Mouse (Mus musculus) hindlimb bud, embryonic 11.5 days (tissue): ENCODE measurements around the gene Ddah1.

Experiments used
- DNase-seq: peaks from one replicate; pipeline ENCODE4 v3.0.0-alpha.2; 2012; ENCODE audit warnings: low read depth, low spot score; ENCODE audit errors: extremely low spot score

Gene Ddah1

GRCm38 (mm10) chr3:145758561-145759378, at the start of gene Ddah1:
Ddah1 (plus strand) TSS chr3:145758675.
- no peak for DNase-seq

GRCm38 (mm10) chr3:145715923-145716322, 42.6 kb upstream of the Ddah1 start:
- DNase-seq = no peak

DNA sequence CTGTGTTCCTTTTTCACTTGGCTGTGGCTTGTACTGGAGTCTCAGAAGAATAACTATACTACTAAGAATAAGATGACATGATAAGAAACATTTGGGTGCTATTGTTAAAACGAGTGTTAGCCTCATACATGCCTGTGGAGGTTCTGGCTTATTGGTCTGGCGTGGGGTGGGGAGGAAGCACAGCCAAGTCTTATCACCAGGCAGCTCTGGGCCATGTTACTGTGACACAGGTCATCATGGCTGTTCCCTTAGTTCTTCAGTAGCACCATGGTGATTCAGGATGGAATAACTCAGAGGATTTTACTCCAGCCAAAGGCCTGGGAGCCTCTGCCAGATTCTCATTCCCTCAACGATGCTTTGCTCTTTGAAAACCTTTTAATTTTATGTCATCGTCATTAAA, 38.8 kb upstream of the Ddah1 start:
- no peak for DNase-seq

- DNase-seq = no peak
These were observed 33.4 kb upstream of the Ddah1 start for GRCm38 (mm10) chr3:145725078-145725477.

DNA sequence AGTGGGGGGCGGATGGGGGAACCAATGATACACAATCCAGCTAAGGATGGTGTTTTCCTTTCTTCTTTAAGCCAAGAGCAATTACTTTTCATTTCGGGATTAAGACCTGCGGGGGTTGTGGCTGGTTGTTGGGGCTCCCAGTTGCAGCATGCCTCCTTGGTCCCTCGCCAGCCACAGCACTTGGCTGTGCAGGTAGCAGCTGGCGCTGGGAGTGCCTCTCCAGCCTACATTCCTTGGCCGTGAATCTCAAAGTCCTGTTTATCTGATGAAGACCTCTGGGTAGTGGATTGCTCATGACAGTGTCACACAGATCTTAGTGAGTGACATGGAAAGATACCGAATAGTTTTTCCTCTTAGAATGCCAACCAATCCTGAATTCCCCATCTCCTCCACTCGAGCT, 30.1 kb upstream of the Ddah1 start:
- DNase-seq = no peak

DNA sequence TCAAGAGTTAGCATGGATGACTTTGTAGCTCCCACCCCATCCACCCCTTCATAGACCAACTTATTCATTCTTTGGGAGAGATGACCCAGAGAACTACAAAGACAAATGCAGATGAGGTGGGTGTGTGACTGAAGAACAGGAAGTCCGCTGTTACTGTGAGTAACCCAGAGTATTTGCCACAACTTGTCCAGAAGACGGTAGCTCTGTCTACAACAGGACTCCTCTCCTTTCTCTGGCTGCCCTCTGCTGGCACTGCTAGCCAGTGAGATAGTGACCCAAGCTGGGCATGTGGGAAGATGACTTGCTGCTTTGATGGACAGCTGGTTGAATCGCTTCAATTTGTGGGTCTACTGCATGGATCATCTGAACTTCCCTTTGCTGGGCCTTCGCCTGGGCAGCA, 28.9 kb upstream of the Ddah1 start:
- DNase-seq = no peak

DNA sequence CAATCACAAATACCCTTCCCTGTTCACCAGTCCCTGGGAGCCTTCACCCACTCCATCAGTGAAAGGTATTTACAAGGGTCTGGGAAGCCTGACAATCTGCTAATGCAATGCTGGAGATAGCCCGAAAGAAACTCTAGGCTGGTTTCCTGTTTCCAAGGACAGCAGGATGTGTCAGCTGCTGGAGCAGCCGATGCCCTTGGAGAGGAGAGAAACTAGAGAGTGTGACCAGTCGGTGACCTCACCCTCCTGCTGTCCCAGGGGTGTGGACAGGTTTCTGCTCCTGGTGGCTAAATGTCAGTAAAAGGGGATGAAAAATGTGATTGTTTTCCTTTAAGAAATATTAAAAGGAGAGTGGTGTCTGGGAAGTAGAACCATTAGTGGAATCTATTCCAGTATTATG, 28.4 kb upstream of the Ddah1 start:
- DNase-seq = no peak

GRCm38 (mm10) chr3:145734857-145735256, 23.6 kb upstream of the Ddah1 start:
- DNase-seq = no peak

DNA sequence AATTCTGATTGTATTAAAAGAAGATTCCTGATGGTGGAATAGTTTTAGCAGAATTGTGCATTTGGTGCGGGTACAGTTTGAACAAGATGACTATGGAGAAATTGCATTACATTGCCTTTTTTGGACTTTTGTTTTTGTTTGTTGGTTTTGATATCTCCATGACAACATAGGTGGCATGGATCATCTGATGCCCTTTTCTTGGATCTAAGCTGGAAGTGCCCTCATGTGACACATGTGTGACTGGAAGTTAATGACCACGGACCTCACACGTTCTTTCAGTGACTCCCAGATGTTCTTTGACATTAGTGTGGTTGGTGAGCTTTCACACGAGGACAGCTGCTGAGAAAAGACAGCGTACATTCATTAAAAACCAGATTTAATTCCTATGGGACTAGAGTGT, 21.9 kb upstream of the Ddah1 start:
- DNase-seq = no peak

DNA sequence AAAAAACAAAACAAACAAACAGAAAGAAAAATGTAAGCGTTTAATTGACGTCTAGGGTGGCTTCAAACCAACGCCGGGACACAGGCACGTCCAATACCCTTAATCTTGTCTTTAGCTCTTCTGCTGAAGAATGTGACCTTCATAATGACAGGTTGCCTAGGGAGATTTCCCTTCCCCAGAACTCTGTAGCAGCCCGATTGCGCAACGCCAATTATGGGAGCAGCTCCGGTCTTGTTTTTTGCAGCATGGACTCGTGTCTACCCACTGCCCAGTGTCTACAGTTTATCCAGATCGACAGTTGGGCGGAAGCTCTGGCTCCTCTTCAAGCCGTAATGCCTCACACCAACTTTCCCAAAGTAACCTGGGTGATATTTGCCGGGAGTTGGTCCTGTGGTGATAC, 19.8 kb upstream of the Ddah1 start:
- no peak for DNase-seq

GRCm38 (mm10) chr3:145739904-145740303, 18.6 kb upstream of the Ddah1 start:
- DNase-seq = no peak

GRCm38 (mm10) chr3:145743050-145743449, 15.4 kb upstream of the Ddah1 start:
- no peak for DNase-seq

GRCm38 (mm10) chr3:145743476-145744027, 14.9 kb upstream of the Ddah1 start:
- DNase-seq = no peak

DNA sequence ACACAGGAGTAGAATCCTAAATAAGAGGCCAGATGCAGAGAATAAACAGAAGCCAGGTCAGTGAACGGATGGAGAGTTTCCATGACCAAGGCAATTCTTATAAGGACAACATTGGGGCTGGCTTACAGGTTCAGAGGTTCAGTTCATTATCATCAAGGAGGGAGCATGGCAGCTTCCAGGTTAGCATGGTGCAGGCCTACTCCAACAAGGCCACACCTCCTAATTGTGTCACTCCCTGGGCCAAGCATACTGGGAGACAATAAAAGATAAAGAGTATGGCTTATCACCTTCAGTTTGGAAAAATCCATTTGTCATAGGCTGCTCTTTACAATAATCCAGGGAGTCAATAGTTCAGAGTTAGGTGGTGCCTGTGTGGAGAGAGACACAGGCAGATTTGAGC, 9.8 kb upstream of the Ddah1 start:
- no peak for DNase-seq

GRCm38 (mm10) chr3:145756457-145756856, 2.0 kb upstream of the Ddah1 start:
- no peak for DNase-seq

DNA sequence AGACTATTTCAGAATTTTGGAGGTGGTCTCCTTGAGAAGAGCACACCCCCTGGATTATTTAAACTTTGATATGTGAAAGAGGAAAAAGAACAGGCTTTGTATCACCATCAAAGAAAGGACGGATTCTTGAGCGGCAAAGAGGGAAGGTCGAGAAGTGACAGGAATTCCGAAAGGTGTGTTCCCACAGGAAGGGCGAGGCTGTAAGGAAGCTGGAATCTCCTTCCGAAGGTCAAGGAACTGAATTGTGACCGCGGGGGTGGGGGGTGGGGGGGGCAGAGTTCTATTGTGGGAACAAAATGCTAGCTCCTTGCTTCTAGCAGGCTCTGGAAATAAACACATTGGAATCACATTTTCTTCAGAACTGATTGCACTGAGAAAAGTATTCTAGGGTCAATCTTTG, 1.3 kb upstream of the Ddah1 start:
- no peak for DNase-seq

DNA sequence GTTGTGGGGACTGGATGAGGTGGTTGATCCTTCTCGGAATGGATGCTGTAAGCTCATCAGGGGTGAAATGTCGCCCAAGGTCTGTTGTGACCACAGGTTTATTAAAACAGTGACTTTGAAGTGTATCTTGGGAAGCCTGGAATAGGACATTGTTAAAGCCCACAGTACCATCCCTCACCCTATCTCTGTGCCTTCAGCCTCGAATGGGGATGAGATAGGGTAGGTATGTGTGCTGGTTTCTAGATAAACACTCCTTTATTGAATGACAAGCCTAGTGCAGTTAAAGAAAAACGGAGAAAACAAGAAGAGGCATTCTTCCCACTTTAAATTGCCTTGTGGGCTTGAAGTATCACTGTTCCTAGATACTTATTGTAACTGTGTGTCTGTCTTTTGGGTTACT, 631 bp upstream of the Ddah1 start:
- DNase-seq = no peak

DNA sequence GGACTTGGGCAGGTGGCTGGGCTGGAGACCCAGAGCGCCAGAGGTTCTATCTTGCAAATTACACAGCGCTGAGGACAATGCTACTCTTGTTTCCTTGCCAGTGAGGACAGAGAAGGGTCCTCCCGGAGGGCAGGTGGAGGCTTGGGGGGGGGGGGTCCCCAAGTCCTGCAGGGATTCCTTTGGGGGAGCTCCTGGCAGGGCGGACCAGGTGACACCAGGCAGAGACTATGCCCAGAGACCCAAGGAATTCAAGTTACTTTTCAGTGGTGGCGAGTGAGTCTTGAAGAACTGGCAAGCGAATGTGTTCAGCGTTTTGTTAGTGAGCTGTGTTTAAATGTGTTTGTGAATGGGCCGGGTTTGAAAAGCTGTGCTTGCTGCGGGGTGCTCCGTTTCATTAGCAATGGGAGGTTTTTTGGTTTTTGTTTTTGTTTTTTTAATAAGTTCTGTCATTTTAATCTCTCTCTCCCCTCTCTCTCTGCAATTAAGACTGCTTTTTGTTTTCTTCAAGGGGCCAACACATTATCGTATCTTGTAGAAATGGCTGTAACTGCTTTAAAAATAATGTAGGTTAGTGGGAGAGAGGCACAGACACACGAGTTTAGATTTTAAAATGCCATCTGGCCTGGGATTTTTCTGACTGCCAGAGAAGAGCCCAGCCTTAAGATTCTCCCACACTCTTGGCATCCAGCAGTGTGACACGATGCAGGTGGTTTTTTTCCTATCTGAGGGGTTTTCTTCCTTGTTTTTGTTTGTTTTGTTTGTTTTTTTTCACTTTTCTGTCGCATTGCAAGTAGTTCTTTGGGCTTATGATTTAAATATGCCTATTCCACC, 1.1 kb downstream of the Ddah1 start:
- no peak for DNase-seq

DNA sequence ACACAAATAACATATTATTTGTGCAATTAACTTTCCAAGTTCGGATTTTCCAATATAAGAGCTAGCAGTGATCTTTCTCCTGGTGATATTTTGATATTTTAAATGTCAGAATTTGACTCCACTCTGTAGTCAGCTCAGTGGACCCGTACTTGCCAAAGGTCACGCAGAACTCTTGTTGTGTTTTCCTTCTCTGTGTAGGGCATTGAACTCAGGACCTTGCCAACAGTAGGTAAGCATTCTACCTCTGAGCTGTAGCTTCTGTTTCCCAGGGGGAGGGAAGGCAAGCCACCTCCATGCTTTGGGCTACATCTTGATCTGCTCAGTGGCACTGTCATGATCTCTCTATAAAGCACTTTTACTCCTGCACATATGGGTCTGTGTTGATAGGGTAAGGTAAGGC, 2.1 kb downstream of the Ddah1 start:
- no peak for DNase-seq

GRCm38 (mm10) chr3:145761501-145762170, 3.2 kb downstream of the Ddah1 start:
- DNase-seq = no peak

- no peak for DNase-seq
These were observed 4.6 kb downstream of the Ddah1 start for GRCm38 (mm10) chr3:145762957-145763641.
